Mouse (Mus musculus) forebrain, postnatal 0 days (tissue): ENCODE data around the gene Ccdc106. TPM values are rescaled to one million over a fixed set of nuclear protein-coding genes. Genes with fewer than 3 reads are reported as not detected.

Experiments
- ATAC-seq: fragments of 200-750 bp; cut with Nextera tagmentation; 2 replicates; pipeline ENCODE4 v1.8.0; 2017; ENCODE audit warnings: mild to moderate bottlenecking, moderate library complexity
- DNase-seq: peaks from one replicate; pipeline ENCODE4 v3.0.0-alpha.2; 2015
- H3K27ac ChIP-seq: fragments of 300-500 bp; sonication (generic); 2 replicates; pipeline ENCODE4 v1.5.1; 2014; ENCODE audit warnings: low read depth, mild to moderate bottlenecking, antibody characterized with exemption, low read length, moderate library complexity, mixed read lengths
- H3K27me3 ChIP-seq: fragments of 300-500 bp; sonication (generic); 2 replicates; pipeline ENCODE4 v1.6.1; 2014; ENCODE audit warnings: mild to moderate bottlenecking, low read length, mixed read lengths; ENCODE audit not compliant: insufficient read depth
- H3K36me3 ChIP-seq: fragments of 300-500 bp; sonication (generic); 2 replicates; pipeline ENCODE4 v1.6.1; 2014; ENCODE audit warnings: mild to moderate bottlenecking, moderate library complexity; ENCODE audit not compliant: insufficient read depth
- H3K4me1 ChIP-seq: fragments of 300-500 bp; sonication (generic); 2 replicates; pipeline ENCODE4 v1.6.1; 2014; ENCODE audit warnings: antibody characterized with exemption; ENCODE audit not compliant: insufficient read depth
- H3K4me2 ChIP-seq: fragments of 300-500 bp; sonication (generic); 2 replicates; pipeline ENCODE4 v1.6.1; 2014; ENCODE audit warnings: low read depth, mild to moderate bottlenecking, moderate library complexity
- H3K4me3 ChIP-seq: fragments of 300-500 bp; sonication (generic); 2 replicates; pipeline ENCODE4 v1.5.1; 2014; ENCODE audit warnings: low read depth, low read length, mixed read lengths
- H3K9ac ChIP-seq: fragments of 300-500 bp; sonication (generic); 2 replicates; pipeline ENCODE4 v1.6.1; 2014; ENCODE audit warnings: mild to moderate bottlenecking
- H3K9me3 ChIP-seq: fragments of 300-500 bp; sonication (generic); 2 replicates; pipeline ENCODE4 v1.6.1; 2016; ENCODE audit warnings: low read length
- CTCF ChIP-seq: sonication (generic); IDR thresholded peaks from 2 replicates; pipeline ENCODE4 v1.5.1; 2016; ENCODE audit warnings: antibody characterized with exemption, control low read depth, low read depth
- WGBS: fragments of 180-500 bp; shearing (Covaris S2); extraction: QIAGEN DNeasy Blood & Tissue Kit; methylation state at CpG from one replicate; pipeline ENCODE4 v1.1.7; 2014; 5-methylcytosine and 5-hydroxymethylcytosine counted together
- polyA plus RNA-seq: library from polyadenylated mRNA; unstranded; fragments of >200 nt; fragmentation: Nextera tagmentation; extraction: Ambion mirVana; gene quantifications from 2 replicates; pipeline ENCODE4 v1.2.1, GENCODE M21; 2015
- total RNA-seq: library from RNA; depleted of rRNA; stranded (reverse); fragments of >200 nt; gene quantifications from 2 replicates; pipeline ENCODE4 v1.2.3, GENCODE M21; 2014

Gene Ccdc106
- total and polyA plus RNA-seq, 2 experiments from 2014 or later, result 70.7 to 79.8 TPM

DNA sequence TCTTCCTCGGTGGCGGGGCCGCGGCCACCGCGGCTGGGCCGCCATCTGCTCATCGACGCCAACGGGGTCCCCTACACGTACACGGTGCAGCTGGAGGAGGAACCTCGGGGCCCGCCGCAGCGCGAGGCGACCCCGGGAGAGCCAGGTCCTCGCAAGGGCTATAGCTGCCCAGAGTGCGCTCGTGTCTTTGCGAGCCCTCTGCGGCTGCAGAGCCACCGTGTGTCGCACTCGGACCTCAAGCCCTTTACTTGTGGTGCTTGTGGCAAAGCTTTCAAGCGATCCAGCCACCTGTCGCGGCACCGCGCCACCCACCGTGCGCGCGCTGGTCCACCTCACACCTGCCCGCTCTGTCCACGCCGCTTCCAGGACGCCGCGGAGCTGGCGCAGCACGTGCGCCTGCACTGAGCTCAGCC lies 32.6 kb downstream of the Ccdc106 start:
- Histone ChIP-seq H3K27me3 (peaks cover 8% of the 10 kb centered on the region), H3K4me1 (peaks cover 36% of the 10 kb centered on the region), H3K27ac (no peak overlapping the region; the same call in 1 of the 2 replicates), H3K9me3 (no peaks in the 10 kb centered on the region), H3K9ac (peak overlapping the region; percentile 87), H3K4me2 (peak overlapping the region; percentile 86), H3K36me3 (no peaks in the 10 kb centered on the region), H3K4me3 (peak overlapping the region; percentile 87)
- WGBS, result 11% methylated on average over 45 of the region's 45 CpGs
- ATAC-seq (no peak), DNase-seq (no peak)
- no peak for TF ChIP-seq CTCF

DNA sequence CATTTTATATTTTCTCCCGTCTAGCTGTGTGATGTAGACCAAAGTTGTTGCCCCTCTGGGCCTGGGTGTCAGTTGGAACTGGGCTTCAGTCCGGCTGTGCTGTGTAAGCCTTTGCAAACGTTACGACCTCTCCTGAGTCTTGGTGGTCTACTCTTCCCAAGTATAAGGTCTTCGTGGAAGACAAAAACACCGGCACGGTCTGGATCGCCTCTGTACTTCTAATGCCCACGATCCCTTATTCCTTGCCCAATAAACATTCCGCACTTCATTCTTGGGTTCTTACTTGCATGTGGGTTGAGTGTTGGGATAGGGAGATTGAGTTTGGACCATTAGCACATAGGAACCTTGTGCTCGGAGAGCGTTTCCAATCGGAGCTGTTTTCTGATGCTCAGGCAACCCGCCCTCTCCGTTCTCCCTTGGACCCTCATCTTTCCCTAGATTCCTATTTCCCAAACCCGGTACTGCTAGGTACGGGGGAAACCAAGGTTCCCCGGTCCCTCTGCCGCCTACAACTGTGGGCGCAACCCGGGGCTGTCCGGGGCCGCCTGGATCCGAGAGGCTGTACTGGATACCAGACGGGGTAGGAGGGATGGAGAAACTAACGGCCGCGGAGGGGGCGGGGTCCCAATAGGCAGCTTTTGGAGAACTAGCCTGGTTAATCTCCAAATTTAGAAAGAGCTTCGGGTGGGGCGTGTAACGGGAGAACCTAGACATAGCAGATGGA lies 33.3 kb downstream of the Ccdc106 start:
- peak overlapping the region; percentile 86 for H3K4me2 ChIP-seq
- H3K36me3 ChIP-seq, result no peaks in the 10 kb centered on the region
- H3K27ac ChIP-seq, result peak overlapping the region; percentile 62; the same call in 1 of the 2 replicates
- peaks cover 8% of the 10 kb centered on the region for H3K27me3 ChIP-seq
- DNase-seq (peak; percentile 72), ATAC-seq (no peak)
- no peaks in the 10 kb centered on the region for H3K9me3 ChIP-seq
- H3K9ac ChIP-seq, result peak overlapping the region; percentile 87
- TF ChIP-seq CTCF, result no peak
- WGBS, result 11% methylated on average over 32 of the region's 32 CpGs
- H3K4me3 ChIP-seq, result peak overlapping the region; percentile 87
- H3K4me1 ChIP-seq, result peaks cover 38% of the 10 kb centered on the region

DNA sequence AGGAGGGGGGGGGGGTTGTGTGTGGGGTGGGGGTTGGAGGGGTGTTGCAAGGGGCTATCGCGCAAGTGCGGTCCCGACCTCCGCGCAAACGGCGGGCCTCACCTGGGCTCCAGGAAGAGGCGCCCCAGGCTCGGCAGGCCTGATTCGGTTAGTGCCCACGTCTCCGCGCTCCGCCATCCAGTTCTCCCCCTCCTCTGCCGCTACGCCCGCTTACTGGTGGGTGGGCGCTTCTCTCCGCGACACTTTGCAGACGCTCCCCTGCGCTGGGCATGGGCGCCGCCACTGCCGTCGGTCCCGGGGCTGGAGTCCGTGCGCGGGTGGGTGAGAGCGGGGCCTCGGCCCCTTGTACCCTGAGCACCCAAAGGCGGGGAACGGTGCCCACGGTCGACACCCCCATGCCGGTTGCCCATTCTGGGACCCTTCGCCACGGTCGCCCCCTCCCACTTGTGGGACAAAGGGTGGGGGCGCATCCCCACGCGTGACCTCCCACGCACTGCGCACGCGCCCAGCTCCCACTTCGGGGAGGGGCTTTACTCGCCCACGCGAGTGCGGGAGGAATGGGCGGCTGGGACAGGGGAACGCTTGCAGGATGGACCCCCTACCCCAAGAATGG lies 36.4 kb downstream of the Ccdc106 start:
- peak overlapping the region; percentile 77 for H3K27ac ChIP-seq
- H3K4me1 ChIP-seq, result peaks cover 44% of the 10 kb centered on the region
- peak overlapping the region; percentile 73 for H3K4me2 ChIP-seq
- DNase-seq (peak; percentile 87), ATAC-seq (peak; percentile 18)
- H3K27me3 ChIP-seq, result peaks cover 8% of the 10 kb centered on the region
- peak overlapping the region; percentile 95 for H3K9ac ChIP-seq
- H3K9me3 ChIP-seq, result no peaks in the 10 kb centered on the region
- no peak for TF ChIP-seq CTCF
- no peaks in the 10 kb centered on the region for H3K36me3 ChIP-seq
- peak overlapping the region; percentile 65 for H3K4me3 ChIP-seq
- 4% methylated on average over 53 of the region's 55 CpGs for WGBS

DNA sequence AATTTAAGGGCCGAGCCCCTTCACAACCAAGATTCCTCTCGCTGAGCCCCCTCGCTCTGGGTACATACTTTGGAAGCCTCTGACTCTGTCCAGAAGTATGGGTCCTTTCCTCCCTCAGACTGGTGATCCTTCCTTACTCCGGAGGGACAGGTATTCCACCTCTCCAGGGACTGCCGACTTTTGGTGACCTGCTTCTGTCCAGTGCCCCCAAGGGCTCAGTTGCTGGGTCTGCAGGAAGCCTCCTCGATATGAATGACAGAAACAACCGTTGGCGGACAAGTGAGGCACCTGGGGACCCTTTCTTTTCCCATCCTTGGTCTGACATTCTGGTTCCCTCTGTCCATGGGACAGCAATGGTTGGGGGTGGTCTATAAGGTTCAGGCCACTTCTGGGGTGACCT lies 37.0 kb downstream of the Ccdc106 start:
- peak overlapping the region; percentile 65 for H3K4me3 ChIP-seq
- H3K9me3 ChIP-seq, result no peaks in the 10 kb centered on the region
- no peak for TF ChIP-seq CTCF
- H3K4me1 ChIP-seq, result peaks cover 44% of the 10 kb centered on the region
- peak overlapping the region; percentile 73 for H3K4me2 ChIP-seq
- H3K27me3 ChIP-seq, result peaks cover 8% of the 10 kb centered on the region
- DNase-seq (no peak), ATAC-seq (no peak)
- peak overlapping the region; percentile 77 for H3K27ac ChIP-seq
- H3K9ac ChIP-seq, result peak overlapping the region; percentile 95
- 36% methylated on average over 8 of the region's 8 CpGs for WGBS
- no peaks in the 10 kb centered on the region for H3K36me3 ChIP-seq

DNA sequence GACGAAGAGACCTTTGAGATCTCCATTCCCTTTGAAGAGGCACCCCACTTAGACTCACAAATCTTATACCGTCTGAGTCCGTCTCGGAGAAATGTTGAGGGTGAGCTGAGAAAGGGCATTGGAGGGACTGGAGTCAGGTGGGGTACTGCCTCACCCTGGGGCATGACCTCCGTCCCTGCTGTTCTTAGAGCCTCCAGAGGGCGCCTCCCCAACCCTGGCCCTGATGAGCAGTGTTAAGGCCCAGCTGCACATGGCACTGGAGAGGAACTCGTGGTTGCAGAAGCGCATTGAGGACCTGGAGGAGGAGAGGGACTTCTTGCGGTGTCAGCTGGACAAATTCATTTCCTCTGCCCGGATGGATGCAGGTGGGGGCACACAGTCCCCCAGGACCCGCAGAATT lies 37.5 kb downstream of the Ccdc106 start:
- TF ChIP-seq CTCF, result peak; percentile 36; the same call in 1 of the 2 replicates
- H3K27ac ChIP-seq, result no peak overlapping the region; the same call in 1 of the 2 replicates
- peak overlapping the region; percentile 65 for H3K4me3 ChIP-seq
- ATAC-seq, result no peak
- H3K4me2 ChIP-seq, result peak overlapping the region; percentile 73
- no peaks in the 10 kb centered on the region for H3K36me3 ChIP-seq
- H3K9ac ChIP-seq, result peak overlapping the region; percentile 95
- H3K4me1 ChIP-seq, result peaks cover 43% of the 10 kb centered on the region
- 30% methylated on average over 11 of the region's 11 CpGs for WGBS
- DNase-seq, result no peak
- H3K27me3 ChIP-seq, result peaks cover 8% of the 10 kb centered on the region
- no peaks in the 10 kb centered on the region for H3K9me3 ChIP-seq

DNA sequence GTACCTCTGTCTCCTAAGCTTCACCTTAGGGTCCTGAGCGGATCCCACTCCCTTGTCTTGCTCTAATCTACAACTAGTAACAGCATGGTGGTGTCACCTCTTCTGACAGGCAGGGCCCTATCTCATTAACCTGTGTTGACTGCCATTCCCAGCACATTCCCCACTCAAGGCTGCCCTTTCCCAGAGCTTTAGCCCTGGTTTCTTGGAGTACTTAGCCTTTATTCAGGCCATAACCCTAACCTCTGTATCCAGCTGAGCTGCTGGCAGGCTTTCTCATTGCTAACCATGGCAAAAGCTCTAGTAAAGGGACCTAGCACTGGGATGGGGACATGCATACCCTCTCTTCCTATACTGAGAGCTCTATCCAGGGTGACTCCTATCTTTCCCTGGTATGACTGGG lies 38.3 kb downstream of the Ccdc106 start:
- DNase-seq, result no peak
- H3K36me3 ChIP-seq, result no peaks in the 10 kb centered on the region
- H3K4me1 ChIP-seq, result peaks cover 39% of the 10 kb centered on the region
- H3K4me3 ChIP-seq, result no peak overlapping the region
- H3K27me3 ChIP-seq, result peaks cover 8% of the 10 kb centered on the region
- WGBS, result 97% methylated on average over 1 of the region's 1 CpGs
- H3K4me2 ChIP-seq, result no peak overlapping the region
- TF ChIP-seq CTCF, result no peak
- no peak overlapping the region for H3K9ac ChIP-seq
- no peaks in the 10 kb centered on the region for H3K9me3 ChIP-seq
- no peak for ATAC-seq
- H3K27ac ChIP-seq, result no peak overlapping the region

DNA sequence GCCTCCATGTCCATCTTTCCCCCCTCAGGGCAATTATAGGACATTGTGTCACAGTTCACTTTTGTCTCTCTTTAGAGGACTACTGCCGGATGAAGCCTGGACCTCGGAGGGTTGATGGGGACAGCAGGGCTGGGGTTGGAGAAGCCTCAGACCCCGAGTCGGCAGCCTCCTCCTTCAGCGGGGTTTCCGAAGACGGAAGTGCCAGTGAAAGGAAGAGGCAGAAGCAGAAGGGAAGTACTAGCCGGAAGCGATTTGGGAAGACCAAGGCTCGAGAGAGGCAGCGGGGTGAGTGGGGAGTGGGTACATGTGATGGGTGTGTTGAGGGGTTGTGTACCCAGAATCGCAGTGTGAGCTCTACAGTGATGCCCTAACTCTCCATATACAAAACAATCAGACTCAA lies 39.1 kb downstream of the Ccdc106 start:
- H3K4me2 ChIP-seq, result peak overlapping the region; percentile 71
- no peaks in the 10 kb centered on the region for H3K9me3 ChIP-seq
- H3K4me3 ChIP-seq, result no peak overlapping the region
- H3K9ac ChIP-seq, result 0 out of 2 replicates have a peak overlapping the region, but pooled peaks have one; percentile 78
- peaks cover 38% of the 10 kb centered on the region for H3K4me1 ChIP-seq
- H3K27ac ChIP-seq, result peak overlapping the region; percentile 98
- 92% methylated on average over 12 of the region's 12 CpGs for WGBS
- DNase-seq, result no peak
- H3K27me3 ChIP-seq, result peaks cover 7% of the 10 kb centered on the region; the same call in 1 of the 2 replicates
- no peak for ATAC-seq
- no peaks in the 10 kb centered on the region for H3K36me3 ChIP-seq
- TF ChIP-seq CTCF, result no peak
